In genomic region chr2:131189521-131190309, GRCm38 (mm10) we compare ENCODE assay signal across 8 mouse cellular contexts. TPM values are rescaled to one million over a fixed set of nuclear protein-coding genes. Genes with fewer than 3 reads are reported as not detected.
DNase-seq lines count a peak whose midpoint lies in the region; ATAC-seq lines count a peak whose summit lies in the region.

No protein-coding gene starts in this region.

- no peak for DNase-seq in kidney, postnatal 4 days
- no peak for DNase-seq in ovary, postnatal 10 days (ENCODE audit: low spot score)
- DNase-seq in heart, postnatal 14 days = no peak
- no peak for DNase-seq in layer of hippocampus, adult 9-10 months (ENCODE audit: low spot score)

- H3K9me3 ChIP-seq in kidney, embryonic 16.5 days (ENCODE audit: low read length) = no peaks in the 10 kb centered on the region
- no peaks in the 10 kb centered on the region for H3K9me3 ChIP-seq in embryonic facial prominence, embryonic 12.5 days
- no peaks in the 10 kb centered on the region for H3K9me3 ChIP-seq in limb, embryonic 15.5 days
- H3K9me3 ChIP-seq in neural tube, embryonic 14.5 days (ENCODE audit: control insufficient read depth, low read length) = no peaks in the 10 kb centered on the region

- no peak overlapping the region for H3K9ac ChIP-seq in kidney, embryonic 16.5 days (replicated peaks; ENCODE audit: low read length)
- H3K9ac ChIP-seq in embryonic facial prominence, embryonic 12.5 days = no peak overlapping the region
- no peak overlapping the region for H3K9ac ChIP-seq in limb, embryonic 15.5 days
- no peak overlapping the region for H3K9ac ChIP-seq in neural tube, embryonic 14.5 days (replicated peaks; ENCODE audit: low read depth, low read length)

- no peak overlapping the region for H3K4me3 ChIP-seq in kidney, embryonic 16.5 days (ENCODE audit: low read length)
- no peak overlapping the region for H3K4me3 ChIP-seq in embryonic facial prominence, embryonic 12.5 days
- no peak overlapping the region for H3K4me3 ChIP-seq in limb, embryonic 15.5 days
- H3K4me3 ChIP-seq in neural tube, embryonic 14.5 days (ENCODE audit: low read depth, low read length) = no peak overlapping the region

- intact Hi-C loops in heart, postnatal 14 days (cut with DNase I) = no loop called here

- no peak overlapping the region for H3K4me2 ChIP-seq in kidney, embryonic 16.5 days (replicated peaks; ENCODE audit: low read depth, low read length)
- peak overlapping the region; percentile 3; the same call in 1 of the 2 replicates for H3K4me2 ChIP-seq in embryonic facial prominence, embryonic 12.5 days (replicated peaks)
- H3K4me2 ChIP-seq in limb, embryonic 15.5 days = no peak overlapping the region
- no peak overlapping the region for H3K4me2 ChIP-seq in neural tube, embryonic 14.5 days (ENCODE audit: low read depth, low read length)

- H3K36me3 ChIP-seq in kidney, embryonic 16.5 days (ENCODE audit: insufficient read depth, low read length) = peaks cover 29% of the 10 kb centered on the region
- H3K36me3 ChIP-seq in embryonic facial prominence, embryonic 12.5 days = peaks cover 37% of the 10 kb centered on the region
- H3K36me3 ChIP-seq in limb, embryonic 15.5 days = peaks cover 32% of the 10 kb centered on the region
- H3K36me3 ChIP-seq in neural tube, embryonic 14.5 days (ENCODE audit: control insufficient read depth, insufficient read depth, low read length) = 0 out of 2 replicates have a peak, but pooled peaks cover 2% of the 10 kb centered on the region

- no peak for ATAC-seq in kidney, embryonic 16.5 days (ENCODE audit: low FRiP score, low TSS enrichment)
- no peak for ATAC-seq in embryonic facial prominence, embryonic 12.5 days (ENCODE audit: insufficient number of reproducible peaks, insufficient read depth, low FRiP score, low TSS enrichment)
- ATAC-seq in limb, embryonic 15.5 days (ENCODE audit: insufficient number of reproducible peaks, low FRiP score, low TSS enrichment, low read depth) = no peak
- no peak for ATAC-seq in neural tube, embryonic 14.5 days (ENCODE audit: low read depth)

- 36% methylated on average over 5 of the region's 5 CpGs for WGBS in kidney, embryonic 16.5 days
- 46% methylated on average over 5 of the region's 5 CpGs for WGBS in embryonic facial prominence, embryonic 12.5 days
- WGBS in limb, embryonic 15.5 days = 45% methylated on average over 5 of the region's 5 CpGs
- WGBS in neural tube, embryonic 14.5 days = 41% methylated on average over 5 of the region's 5 CpGs

- peak overlapping the region; percentile 82 for H3K27ac ChIP-seq in kidney, embryonic 16.5 days (ENCODE audit: low read length)
- peak overlapping the region; percentile 69 for H3K27ac ChIP-seq in embryonic facial prominence, embryonic 12.5 days
- peak overlapping the region; percentile 35; the same call in 1 of the 2 replicates for H3K27ac ChIP-seq in limb, embryonic 15.5 days
- peak overlapping the region; percentile 28; the same call in 1 of the 2 replicates for H3K27ac ChIP-seq in neural tube, embryonic 14.5 days (ENCODE audit: low read depth, low read length)

- H3K27me3 ChIP-seq in kidney, embryonic 16.5 days (ENCODE audit: insufficient read depth, low read length) = no peaks in the 10 kb centered on the region
- 0 out of 2 replicates have a peak, but pooled peaks cover 4% of the 10 kb centered on the region for H3K27me3 ChIP-seq in embryonic facial prominence, embryonic 12.5 days
- H3K27me3 ChIP-seq in limb, embryonic 15.5 days = no peaks in the 10 kb centered on the region
- H3K27me3 ChIP-seq in neural tube, embryonic 14.5 days (ENCODE audit: control insufficient read depth, insufficient read depth, low read length) = no peaks in the 10 kb centered on the region

- peaks cover 30% of the 10 kb centered on the region for H3K4me1 ChIP-seq in kidney, embryonic 16.5 days (ENCODE audit: insufficient read depth, low read length)
- H3K4me1 ChIP-seq in embryonic facial prominence, embryonic 12.5 days = peaks cover 35% of the 10 kb centered on the region
- H3K4me1 ChIP-seq in limb, embryonic 15.5 days = peaks cover 40% of the 10 kb centered on the region
- H3K4me1 ChIP-seq in neural tube, embryonic 14.5 days (ENCODE audit: control insufficient read depth, insufficient read depth, low read length) = no peaks in the 10 kb centered on the region

RNA-seq across cellular contexts. Expression of gene Spef1, which starts 2.6 kb away (rescaled TPM):
- 3.3 and 4.7 TPM in 2 replicates for polyA plus RNA-seq in kidney, embryonic 16.5 days (2015; fragmentation: Nextera tagmentation; extraction: Ambion mirVana)
- polyA plus RNA-seq in embryonic facial prominence, embryonic 12.5 days (2016; fragmentation: Nextera tagmentation; extraction: Ambion mirVana) = 4.9 and 5.2 TPM in 2 replicates
- 5.3 and 6.1 TPM in 2 replicates for polyA plus RNA-seq in limb, embryonic 15.5 days (2015; fragmentation: Nextera tagmentation; extraction: Ambion mirVana)
- 9.2 and 9.4 TPM in 2 replicates for polyA plus RNA-seq in neural tube, embryonic 14.5 days (2014; fragmentation: Nextera tagmentation; extraction: Ambion mirVana)
- total RNA-seq in heart, postnatal 14 days (2021) = 1 to 10 TPM; 7.6 to 8.3 TPM

RNA-seq across cellular contexts. Expression of gene Cdc25b, which starts 3.0 kb away (rescaled TPM):
- polyA plus RNA-seq in kidney, embryonic 16.5 days (2015; fragmentation: Nextera tagmentation; extraction: Ambion mirVana) = 73.8 and 87.0 TPM in 2 replicates
- 48.8 and 52.3 TPM in 2 replicates for polyA plus RNA-seq in embryonic facial prominence, embryonic 12.5 days (2016; fragmentation: Nextera tagmentation; extraction: Ambion mirVana)
- 51.2 and 51.3 TPM in 2 replicates for polyA plus RNA-seq in limb, embryonic 15.5 days (2015; fragmentation: Nextera tagmentation; extraction: Ambion mirVana)
- 21.9 and 24.7 TPM in 2 replicates for polyA plus RNA-seq in neural tube, embryonic 14.5 days (2014; fragmentation: Nextera tagmentation; extraction: Ambion mirVana)
- total RNA-seq in heart, postnatal 14 days (2021) = 10 to 100 TPM; 12.2 to 14.4 TPM

RNA-seq across cellular contexts. Expression of gene Cenpb, which starts 9.8 kb away (rescaled TPM):
- polyA plus RNA-seq in kidney, embryonic 16.5 days (2015; fragmentation: Nextera tagmentation; extraction: Ambion mirVana) = 9.7 and 10.1 TPM in 2 replicates
- polyA plus RNA-seq in embryonic facial prominence, embryonic 12.5 days (2016; fragmentation: Nextera tagmentation; extraction: Ambion mirVana) = 12.6 and 14.8 TPM in 2 replicates
- 9.6 and 12.0 TPM in 2 replicates for polyA plus RNA-seq in limb, embryonic 15.5 days (2015; fragmentation: Nextera tagmentation; extraction: Ambion mirVana)
- polyA plus RNA-seq in neural tube, embryonic 14.5 days (2014; fragmentation: Nextera tagmentation; extraction: Ambion mirVana) = 7.0 and 10.5 TPM in 2 replicates
- 10 to 100 TPM; 60.6 to 61.0 TPM for total RNA-seq in heart, postnatal 14 days (2021)

RNA-seq across cellular contexts. Expression of gene Ap5s1, which starts 17.2 kb away (rescaled TPM):
- 30.2 and 30.9 TPM in 2 replicates for polyA plus RNA-seq in kidney, embryonic 16.5 days (2015; fragmentation: Nextera tagmentation; extraction: Ambion mirVana)
- polyA plus RNA-seq in embryonic facial prominence, embryonic 12.5 days (2016; fragmentation: Nextera tagmentation; extraction: Ambion mirVana) = 29.7 and 31.5 TPM in 2 replicates
- 26.7 and 27.8 TPM in 2 replicates for polyA plus RNA-seq in limb, embryonic 15.5 days (2015; fragmentation: Nextera tagmentation; extraction: Ambion mirVana)
- 39.4 and 39.5 TPM in 2 replicates for polyA plus RNA-seq in neural tube, embryonic 14.5 days (2014; fragmentation: Nextera tagmentation; extraction: Ambion mirVana)
- 10 to 100 TPM; 37.3 to 40.8 TPM for total RNA-seq in heart, postnatal 14 days (2021)

RNA-seq across cellular contexts. Expression of gene 1700037H04Rik, which starts 29.8 kb away (rescaled TPM):
- polyA plus RNA-seq in kidney, embryonic 16.5 days (2015; fragmentation: Nextera tagmentation; extraction: Ambion mirVana) = 98.2 and 101 TPM in 2 replicates
- 74.1 and 79.5 TPM in 2 replicates for polyA plus RNA-seq in embryonic facial prominence, embryonic 12.5 days (2016; fragmentation: Nextera tagmentation; extraction: Ambion mirVana)
- polyA plus RNA-seq in limb, embryonic 15.5 days (2015; fragmentation: Nextera tagmentation; extraction: Ambion mirVana) = 53.6 and 56.0 TPM in 2 replicates
- polyA plus RNA-seq in neural tube, embryonic 14.5 days (2014; fragmentation: Nextera tagmentation; extraction: Ambion mirVana) = 86.9 and 90.0 TPM in 2 replicates
- total RNA-seq in heart, postnatal 14 days (2021) = 10 to 100 TPM; 11.1 to 12.2 TPM

Comparison
In these comparisons a context has a peak if more than half of its experiments do, and no peak if none do; other contexts are left out.
1. H3K27ac ChIP-seq: peak in every context shown above with its lines; median percentile 82 in kidney, embryonic 16.5 days; 69 in embryonic facial prominence, embryonic 12.5 days; 35 in limb, embryonic 15.5 days; 28 in neural tube, embryonic 14.5 days.